Mouse (Mus musculus) spleen, postnatal 14 days (tissue): ENCODE measurements around the gene Tacc2.

Experiments used
- DNase-seq, 2 experiments: peaks; one replicate each; pipeline ENCODE4 v3.0.0; 2021 to 2022; ENCODE audit warnings: low spot score in 2 of 2

The Tacc2 gene

DNA sequence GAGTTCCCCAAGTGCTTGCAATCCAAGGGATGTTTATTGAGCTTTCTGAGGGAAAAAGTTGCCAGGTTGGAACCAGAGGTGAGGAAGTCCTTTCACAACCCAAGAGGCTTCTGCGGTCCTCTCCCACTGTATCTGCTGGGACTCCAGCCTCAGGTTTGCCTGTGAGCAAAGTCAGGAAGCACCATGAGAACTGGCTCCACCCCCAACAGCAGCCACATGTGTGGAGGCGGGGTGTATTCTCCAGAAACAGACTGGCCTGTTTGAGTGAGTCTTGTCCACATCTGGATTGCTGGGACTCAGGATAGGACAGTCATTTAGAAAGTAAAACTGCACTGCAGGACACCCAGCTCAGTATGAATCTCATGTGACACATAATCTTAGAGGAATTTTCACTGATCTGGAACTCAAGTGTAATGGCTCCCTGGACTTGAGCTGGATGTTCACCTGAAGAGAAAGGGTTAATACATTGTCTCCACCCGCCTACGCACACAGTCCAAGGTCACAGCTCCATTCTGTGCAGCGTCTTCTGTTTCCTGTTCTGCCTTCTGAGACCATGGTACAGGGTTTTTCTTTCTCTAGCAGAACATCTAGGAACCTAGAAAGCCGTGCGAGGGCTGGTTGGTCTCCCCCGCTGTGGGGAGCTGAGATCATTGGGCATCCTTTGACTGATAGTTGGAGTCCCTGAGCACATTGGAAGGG lies 149.6 kb downstream of the Tacc2 start:
- DNase-seq: no peak

DNA sequence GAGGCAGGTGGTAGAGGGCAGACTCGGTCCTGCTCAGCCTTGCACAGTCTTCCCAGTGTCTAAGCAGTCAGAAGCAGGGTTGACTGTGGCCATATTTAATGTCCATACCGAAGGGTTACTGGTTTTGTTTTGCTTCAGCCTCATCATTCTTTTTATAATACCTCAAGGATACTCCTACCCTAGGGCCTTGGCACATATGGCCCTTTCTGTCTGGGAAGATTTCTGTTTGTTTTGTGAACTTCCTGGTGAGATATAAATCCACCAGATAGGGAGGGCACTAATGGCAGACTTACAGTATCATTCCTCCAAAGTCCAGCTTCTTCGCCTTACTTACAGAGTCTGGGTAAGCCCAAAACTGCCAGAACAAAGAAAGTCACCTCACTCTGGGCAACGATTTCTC lies 150.3 kb downstream of the Tacc2 start:
- no peak for DNase-seq

DNA sequence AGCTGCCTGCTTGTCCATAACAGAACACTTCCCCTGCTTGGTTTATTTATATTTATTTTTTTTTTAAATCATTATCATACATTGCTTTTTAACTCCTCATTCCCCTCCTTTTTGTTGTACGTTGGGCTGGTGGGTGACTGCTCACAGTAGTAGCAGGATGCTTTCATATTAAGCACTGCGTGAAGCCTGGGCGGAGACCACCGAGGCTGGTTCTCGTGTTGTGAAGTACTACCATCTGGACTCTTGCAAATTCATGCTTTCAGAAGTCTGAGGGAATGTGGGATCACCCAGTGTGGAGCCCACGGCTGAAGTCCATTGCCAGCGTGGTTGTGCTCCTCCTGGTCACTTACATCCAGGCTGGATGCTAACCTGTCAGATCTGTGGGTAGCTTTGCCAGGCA lies 154.6 kb downstream of the Tacc2 start:
- DNase-seq: no peak

DNA sequence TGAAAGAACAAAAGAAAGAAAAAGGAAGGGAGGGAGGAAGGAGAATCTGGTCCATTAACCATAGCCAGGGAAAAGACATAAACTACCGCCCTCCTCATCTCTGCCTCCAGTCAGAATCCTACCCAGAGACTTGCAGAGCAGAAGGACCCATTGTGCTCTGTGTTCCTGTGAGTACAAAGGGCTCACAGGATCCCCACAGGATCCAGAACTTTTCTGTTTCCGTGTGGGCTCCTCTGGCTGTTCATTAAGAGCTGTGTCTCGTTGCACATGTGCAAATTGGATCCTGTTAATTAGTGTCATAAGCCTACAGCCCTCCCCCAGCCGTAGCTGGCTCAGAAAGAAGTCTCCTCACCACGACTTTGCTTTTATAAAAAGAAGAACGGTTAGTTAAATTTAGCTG lies 155.7 kb downstream of the Tacc2 start:
- DNase-seq: no peak

DNA sequence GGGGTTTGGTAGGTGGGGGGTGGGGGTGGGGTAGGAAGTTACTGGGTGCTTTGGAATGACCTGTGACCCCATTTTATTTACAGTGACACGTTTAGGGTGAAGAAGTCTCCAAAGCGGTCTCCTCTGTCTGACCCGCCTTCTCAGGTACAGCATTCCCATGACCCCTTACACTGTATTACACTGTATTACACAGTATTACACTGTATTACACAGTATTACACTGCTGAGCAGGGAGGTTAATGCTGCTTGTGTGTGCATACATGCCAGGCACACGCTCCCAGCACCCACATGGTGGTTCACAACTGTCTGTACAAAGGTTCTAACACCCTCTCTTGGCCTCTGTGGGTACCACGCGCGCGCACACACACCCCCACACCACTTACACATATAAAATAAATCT lies 156.2 kb downstream of the Tacc2 start:
- DNase-seq: no peak

DNA sequence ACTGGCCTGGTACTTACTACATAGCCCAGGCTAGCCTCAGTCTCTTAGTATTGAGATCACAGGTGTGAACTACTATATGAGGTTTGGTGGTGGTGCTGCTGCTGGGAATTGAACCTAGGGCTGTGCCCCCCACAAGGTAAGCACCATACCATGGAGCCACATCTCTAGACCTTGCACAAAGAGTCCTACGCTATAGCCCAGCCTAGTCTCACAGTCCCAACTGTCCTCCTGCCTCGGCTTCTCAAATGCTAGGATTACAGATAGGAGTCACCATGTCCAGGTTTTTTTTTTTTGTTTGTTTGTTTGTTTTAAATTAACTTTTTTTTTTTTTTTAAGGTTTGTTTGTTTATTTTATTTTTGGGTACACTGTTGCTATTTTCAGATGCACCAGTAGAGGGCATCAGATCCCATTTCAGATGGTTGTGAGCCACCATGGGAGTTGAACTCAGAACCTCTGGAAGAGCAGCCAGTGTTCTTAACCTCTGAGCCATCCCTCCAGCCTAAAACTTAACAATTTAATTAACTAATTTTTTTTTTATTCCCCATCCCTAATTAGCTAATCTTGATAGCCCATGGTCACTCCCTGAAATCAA lies 157.1 kb downstream of the Tacc2 start:
- DNase-seq: no peak

DNA sequence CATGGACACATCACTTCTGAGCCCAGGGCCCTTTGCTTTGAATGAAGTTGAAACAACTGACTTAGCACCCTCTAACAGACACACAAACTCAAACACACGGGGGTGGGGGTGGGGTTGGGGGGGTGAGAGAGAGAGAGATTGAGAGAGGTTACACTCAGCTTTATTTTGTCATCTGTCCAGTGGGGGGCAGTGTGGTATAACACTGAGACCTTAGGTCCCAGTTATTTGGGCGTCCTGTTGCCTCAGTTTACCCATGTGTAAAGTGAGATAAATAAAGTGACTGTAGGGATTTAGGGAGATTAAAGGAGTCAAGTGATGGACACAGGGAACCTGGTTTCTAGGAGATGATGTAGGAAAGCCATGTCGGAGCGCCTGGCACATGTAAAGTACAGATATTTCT lies 163.9 kb downstream of the Tacc2 start:
- DNase-seq: no peak

DNA sequence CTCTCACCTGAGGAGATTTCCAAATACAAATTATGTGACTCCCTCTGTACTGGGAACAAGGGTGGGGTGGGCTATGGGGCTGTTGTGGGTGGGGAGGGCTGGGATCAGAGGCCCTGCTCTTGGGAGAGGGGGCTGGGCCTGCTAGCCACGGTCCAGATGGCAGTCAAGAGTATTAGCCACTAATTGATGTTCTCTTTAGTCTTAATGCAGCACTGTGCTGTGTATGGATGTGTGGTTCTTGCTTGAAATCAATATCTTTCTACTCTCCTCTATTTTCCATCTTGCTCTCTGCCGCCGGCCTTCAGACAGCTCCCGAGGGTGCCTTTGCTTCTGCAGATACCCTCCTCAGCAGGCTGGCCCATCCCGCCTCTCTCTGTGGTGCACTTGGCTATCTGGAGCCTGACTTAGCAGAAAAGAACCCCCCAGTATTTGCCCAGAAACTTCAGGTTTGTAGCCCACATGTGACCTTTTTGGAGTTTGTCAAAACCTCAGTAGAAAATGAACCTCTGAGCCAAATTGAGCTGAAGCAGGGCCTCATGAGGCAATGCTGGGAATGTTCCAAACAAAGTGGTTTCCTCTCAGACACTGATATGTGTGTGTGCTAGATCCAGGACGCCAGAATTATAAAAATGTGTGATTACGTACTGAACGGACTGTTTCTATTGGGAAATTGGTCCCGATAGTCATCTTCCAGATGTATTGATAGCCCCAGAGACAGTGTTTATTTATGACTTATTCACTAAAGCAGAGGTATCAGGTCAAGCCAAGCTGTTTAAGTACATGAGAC lies 166.2 kb downstream of the Tacc2 start:
- DNase-seq: no peak

DNA sequence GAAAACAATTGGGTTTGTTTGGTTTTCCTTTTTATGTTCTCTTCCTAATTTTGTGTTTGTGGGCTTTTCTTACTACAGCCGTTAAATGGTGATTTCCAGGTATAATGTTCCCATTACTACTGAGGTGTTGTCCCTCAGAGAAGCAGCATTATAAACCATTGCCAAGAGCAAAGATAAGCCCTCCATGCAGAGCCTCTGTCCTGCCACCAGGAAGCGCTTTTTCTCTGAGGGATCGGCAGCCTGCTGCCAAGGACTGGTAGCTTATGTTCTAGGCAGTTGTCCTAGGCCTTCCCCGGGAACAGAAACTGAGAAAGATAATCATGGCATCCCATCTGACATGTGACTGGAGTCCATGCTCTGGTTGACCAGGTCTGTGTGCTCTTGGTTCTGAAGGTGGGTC lies 171.9 kb downstream of the Tacc2 start:
- DNase-seq: no peak

DNA sequence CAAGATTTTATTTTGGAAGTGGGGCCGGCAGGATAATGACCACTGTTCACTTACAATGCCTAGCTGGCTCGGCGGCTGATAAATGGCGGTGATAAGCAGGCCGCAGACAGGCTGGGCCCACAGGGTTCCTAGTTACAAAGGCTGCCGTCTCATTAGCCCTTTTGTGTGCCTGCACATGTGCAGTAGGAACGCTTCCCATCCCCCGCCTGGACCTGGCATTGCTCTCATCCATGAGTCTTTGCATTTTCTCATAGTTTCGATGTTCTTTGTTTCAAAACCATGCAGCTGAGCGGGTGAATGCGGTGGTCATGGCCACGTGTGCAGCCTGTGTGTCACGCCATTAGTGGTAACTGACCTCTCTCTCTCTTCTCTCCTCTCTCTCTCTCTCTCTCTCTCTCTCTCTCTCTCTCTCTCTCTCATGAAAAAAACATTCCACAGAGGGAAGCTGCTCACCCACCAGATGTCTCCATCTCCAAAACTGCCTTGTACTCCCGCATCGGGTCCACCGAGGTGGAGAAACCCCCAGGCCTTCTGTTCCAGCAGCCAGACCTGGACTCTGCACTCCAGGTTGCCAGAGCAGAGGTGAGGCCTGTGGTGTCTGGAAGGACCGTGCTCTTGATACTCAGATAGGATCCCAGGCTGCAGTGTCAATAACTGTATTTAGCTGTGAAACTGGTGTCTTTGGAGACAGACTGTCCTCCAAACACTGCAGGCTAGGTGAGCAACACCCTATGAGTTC lies 173.7 kb downstream of the Tacc2 start:
- DNase-seq: no peak

DNA sequence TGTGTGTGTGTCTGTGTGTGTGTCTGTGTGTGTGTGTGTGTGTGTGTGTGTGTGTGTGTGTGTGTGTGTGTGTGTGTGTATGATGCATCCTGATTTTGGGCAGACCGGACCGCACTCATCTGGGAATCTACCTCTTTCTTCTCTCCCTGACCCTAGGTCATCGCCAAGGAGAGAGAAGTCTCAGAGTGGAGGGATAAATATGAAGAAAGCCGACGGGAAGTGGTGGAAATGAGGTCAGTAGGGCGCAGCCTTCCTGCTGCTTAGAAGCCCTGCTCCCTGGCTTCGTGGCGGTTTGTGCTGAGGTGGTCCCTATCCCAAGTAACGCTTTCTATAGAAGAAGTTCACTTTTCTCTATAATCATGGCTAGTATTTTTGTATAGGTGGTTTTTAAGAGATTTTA lies 174.4 kb downstream of the Tacc2 start:
- no peak for DNase-seq

DNA sequence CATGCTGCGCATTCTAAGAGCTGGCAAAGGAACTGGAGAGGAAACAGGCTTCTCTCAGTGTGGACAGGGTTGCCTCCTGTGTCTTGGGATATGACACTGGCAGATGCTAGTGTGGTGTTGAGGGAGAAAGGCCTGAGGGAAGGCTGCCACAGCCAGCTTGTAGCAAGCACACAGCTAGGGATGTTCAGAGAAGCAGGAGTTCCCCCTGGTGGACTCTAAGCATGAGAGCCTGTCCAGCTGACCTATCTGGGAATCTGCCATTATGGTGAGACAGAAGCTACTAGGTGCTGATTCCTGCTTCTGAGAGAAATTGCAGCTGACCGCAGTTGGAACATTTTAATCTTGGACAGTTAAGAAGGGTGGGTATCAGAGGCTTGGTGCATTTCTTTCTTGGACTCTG lies 177.6 kb downstream of the Tacc2 start:
- no peak for DNase-seq

DNA sequence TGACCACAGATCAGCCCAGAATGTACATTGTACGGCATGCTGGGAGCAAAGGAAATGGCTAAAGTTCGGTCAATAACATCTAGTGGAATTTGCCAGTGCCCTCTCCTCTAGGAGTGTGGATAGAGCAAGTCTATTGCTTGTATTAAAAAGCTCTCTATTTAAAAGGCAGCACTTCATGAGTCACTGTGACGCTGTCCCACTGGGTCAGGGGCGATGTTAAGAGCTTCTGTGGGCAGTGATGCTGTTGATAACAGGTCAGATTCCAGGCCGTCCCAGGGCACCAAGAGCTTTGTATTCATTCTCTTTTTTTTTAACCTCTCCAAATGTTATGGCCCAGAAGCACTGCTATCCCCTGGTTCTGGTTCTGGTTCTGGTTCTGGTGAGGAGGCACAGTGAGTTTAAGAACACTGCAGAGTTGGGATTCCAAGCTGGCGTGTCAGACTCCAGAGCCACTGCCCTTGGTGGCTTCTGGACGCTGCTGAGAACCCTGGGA lies 179.2 kb downstream of the Tacc2 start:
- no peak for DNase-seq

DNA sequence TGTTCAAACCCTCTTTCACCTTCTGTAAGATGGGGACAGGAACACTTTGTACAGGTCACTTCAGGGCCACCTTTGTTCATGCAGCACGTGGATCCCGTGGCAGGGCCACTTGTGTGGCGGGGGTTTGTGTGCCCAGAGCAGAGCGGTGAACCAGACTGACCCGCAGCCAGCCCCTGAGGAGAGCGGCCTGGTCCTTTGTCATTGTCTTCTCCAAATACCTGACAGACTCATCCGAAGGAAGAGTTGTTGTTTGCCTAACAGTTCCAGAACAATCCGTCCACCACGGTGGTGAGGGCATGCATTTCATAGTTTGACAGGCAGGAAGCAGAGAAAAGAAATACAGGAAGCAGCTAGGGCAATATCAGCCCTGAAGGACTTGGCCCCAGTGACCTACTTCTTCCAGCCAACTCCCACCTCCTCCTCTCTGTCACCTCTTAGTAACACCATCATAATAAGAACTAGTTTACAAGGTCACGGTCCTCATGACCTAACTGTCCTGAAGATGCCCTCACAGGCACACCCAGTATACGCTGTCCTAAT lies 180.2 kb downstream of the Tacc2 start:
- no peak for DNase-seq

DNA sequence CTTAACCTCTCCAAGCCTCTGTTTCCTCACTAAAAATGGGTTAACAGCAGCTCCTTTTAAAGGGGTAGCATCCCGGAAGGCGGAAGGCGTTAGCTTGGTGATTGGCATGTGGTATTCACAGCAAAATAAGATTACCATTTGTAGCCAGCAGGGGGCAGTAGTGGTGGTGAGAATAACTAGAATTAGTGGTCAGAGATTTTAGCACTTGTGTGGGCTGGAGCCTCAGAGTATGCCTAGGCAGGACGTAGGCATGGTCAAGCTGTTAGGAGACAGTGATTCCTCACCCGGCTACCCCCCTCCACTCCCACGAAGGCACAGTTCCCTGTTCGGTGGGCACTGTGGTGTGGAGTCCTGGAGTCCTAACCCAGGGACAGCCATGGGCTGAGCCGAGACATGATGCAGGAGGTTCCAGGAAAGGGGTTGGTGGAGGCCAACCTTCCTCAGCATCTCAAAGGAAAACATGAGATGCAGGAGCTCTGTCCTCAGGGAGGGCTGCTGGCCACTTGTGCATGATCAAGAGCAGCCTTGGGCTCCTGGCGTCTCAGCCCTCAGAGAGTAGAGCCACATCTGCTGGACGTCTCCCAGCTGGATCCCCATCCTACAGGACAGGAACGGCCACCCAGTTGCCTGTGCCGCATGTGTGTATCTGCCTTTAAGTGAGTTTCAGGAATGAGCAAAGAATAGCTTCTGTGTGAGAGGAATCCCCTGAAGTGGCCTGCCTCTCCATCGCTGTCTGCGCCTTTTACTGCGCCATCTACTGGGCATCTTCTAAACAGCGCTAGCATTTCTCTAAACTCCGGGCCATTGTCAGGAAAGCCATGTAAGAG lies 185.0 kb downstream of the Tacc2 start:
- DNase-seq: peak in 1 of 2 experiments; percentile 25

DNA sequence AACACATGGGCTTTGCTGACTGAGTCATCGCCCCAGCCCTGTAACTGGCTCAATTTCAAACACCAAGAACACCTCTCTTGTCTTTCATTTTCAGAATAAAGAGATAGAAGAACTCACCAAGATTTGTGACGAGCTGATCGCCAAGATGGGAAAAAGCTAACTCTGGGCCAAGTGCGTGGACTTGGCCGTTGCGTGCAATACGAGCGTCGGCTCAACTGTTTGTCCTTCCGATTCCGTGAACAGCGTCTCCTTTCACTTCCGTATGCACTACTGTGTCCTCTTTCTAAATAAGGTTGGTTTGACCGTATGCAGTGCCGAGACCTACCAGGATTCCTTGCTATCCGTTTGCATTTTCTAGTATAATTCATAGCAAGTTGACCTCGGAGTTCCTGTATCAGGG lies 186.9 kb downstream of the Tacc2 start:
- no peak for DNase-seq

DNA sequence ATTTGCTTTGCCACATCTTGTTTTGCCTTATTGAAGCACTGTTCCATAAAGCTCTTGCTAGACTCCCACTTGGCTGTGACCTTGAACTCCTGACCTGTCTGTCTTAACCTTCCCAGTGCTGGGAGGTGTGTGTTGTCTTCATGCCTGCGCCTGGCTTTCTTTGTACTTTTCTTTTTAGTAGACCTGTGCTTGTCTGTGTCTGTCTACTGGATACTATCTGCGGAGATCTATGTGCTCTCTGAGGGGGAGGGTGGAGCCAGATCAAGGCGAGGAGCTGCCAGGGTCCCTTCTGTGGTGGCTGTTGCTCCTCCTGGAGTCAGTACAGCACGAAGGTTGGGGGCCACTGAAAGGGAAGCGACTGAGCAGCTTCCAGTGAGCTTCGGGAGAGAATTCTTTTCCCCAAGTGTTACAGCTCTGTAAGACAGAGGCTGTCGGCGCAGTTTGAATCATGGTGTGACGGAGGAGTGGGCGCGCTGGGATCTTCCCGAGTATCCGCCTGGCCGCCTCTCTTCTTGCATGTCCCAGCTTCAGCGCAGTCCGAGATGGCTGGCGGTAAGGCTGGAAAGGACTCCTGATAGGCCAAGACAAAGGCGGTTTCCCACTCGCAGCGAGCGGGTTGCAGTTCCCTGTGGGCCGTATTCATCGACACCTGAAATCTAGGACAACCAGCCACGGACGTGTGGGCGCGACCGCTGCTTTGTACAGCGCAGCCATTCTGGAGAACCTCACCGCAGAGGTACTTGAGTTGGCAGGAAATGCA lies 189.4 kb downstream of the Tacc2 start:
- DNase-seq: no peak

DNA sequence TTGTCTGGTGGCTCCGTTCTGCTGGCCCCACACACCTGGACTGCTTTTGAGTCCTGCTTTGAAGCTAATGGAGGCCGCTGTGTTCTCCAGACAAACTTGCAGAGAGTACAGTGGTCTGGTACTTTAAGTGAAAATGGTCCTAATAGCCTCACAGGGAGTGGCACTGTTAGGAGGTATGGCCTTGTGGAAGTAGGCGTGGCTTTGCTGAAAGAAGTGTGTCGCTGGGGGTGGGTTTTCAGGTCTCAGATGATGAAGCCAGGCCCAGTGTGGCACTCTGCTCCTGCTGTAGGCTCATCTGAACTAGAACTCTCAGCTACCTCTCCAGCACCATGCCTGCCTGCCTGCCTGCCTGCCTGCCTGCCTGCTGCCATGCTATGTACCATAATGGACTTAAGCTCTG lies 190.9 kb downstream of the Tacc2 start:
- DNase-seq: no peak

DNA sequence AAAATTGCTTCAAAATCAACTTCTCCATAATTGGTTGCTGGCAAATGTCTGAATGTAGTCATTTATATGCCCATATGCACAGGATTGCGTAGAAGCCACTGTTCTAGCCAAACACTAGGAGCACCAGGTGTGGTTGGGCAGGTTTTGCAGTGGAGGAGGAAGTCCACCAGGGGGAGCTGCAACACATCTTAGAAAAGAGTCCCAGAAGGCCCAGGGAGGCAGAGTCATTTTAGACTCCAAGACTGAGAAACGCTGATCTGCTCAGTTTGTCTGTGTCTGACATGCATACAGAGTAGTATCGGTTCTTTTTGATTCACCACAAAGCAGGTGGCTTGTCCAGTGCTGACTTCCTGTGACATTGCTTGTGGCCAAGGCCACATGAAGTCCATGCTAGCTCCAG lies 193.5 kb downstream of the Tacc2 start:
- peak; percentile 44 to 67 for DNase-seq

DNA sequence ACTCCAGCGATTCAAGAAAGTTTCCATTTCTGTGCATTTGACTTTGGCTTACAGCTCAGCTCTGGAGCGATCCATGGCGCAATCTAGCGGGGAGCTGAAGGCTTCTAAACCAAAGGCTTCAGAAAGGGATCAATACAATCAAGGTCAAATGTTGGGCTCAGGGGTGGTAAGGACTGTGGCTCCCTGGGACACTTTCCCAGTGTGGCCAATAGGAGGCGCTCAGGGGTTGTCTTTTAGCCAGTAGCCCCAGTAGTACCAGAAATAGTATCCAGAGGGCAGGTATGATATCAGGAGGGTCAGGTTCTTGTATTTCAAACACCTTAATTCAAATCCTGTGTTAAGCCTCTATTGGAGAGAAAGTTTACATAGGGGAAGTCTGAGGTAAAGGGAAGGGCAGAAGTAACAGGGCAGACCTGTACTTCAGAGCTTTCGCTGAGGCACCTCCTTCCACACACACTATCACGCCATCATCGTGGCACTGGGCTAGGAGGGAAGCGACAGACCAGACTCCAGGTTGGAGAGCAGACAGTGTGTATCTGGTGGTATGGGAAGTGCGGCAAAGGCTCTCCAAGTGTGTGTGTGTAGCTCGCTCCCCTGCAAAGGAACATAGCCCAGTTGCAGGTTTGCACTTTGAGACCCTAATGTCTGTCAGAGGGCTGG lies 196.1 kb downstream of the Tacc2 start:
- peak in 1 of 2 experiments; percentile 18 for DNase-seq
